Mouse (Mus musculus) spleen, postnatal 14 days (tissue): ENCODE measurements around the gene Ttll12.

Experiments used
- DNase-seq, 2 experiments: peaks; one replicate each; pipeline ENCODE4 v3.0.0; 2021 to 2022; ENCODE audit warnings: low spot score in 2 of 2

The Ttll12 gene

DNA sequence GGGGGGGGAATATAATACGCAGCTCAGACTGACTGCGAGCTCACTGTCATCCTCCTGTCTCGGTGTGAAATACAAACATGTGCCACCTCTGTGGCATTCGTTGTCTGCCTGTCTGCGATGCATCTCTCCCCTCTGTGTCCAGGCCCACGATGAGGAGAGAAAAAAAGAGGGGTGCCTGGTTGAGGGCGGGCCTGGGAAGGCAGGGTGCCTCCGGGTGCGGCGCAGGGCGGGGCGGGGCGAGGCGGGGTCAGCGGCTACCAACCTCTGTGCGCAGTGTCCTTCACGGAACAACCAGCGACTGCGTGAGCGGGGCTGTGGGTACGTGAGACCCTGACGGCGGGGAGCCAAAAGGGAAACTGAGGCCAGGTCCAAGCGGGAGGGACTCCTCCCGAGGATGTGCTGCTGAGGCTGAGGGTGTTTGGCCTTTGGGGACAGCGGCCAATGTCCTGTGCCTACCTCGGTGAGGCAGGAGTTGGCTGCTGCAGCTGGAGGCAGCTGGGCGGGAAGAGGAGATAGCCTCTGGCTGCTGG, 31.6 kb downstream of the Ttll12 start, which contains the start of the genes Tspo and Mcat:
Gene Tspo (plus strand): TSS at position 266 of the 530 bp plus-strand sequence.
Gene Mcat (minus strand): TSS at position 461 of the 530 bp plus-strand sequence.
- peak; percentile 76 to 79 for DNase-seq

DNA sequence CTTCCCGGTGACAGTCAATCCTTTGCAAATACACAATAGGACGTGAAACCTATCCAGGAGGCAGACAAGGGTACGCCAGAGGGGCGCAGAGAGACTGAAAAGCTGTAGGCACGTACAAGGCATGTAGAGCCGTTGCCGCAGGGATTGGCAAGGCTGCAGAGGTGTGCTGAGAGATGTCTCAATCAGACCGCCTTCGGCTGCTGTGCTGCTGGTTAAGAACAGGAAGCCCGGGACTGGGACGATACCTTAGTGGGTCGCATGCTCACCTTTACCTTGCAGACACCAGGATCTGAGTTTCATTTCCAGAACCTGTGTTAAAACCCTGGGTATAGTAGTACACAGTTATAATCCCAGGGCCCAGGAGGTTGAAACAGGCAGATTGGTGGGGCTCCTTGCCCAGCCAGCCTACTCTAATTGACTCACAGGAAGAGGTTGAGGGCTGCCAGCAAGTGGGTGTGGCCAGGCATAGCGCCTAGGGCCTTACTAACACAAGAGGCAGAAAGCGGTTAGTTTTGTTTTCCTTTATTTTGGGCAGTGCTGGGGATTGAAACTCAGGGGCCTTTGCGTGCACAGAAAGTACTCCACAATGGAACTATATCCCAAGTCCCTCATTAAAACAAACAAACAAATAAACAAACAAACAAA, 32.2 kb downstream of the Ttll12 start:
- peak; percentile 52 to 66 for DNase-seq

DNA sequence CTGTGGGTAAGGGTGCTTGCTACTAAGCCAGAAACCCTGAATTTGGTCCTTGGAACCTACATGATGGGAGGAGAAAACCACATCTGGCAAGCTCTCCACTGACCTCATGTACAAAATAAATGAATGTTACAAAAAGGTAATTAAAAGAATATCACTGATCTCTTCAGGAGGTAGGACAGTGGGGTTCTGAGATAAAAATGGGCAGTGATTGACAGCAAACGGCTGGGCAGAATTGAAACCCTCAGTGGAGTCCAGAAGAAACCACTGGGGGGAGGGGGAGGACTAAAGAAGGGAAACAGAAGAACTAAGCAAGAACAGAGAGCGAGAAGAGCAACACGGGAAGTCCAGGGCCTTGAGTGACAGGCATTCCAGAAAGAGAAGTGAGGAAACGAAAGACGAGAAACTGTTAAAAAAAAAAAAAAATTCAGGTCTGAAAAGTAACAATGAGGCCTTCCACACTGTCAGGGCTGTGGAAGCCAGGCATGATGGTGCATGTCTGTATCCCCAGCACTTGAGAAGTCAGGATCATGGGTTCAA, 33.9 kb downstream of the Ttll12 start:
- no peak for DNase-seq

DNA sequence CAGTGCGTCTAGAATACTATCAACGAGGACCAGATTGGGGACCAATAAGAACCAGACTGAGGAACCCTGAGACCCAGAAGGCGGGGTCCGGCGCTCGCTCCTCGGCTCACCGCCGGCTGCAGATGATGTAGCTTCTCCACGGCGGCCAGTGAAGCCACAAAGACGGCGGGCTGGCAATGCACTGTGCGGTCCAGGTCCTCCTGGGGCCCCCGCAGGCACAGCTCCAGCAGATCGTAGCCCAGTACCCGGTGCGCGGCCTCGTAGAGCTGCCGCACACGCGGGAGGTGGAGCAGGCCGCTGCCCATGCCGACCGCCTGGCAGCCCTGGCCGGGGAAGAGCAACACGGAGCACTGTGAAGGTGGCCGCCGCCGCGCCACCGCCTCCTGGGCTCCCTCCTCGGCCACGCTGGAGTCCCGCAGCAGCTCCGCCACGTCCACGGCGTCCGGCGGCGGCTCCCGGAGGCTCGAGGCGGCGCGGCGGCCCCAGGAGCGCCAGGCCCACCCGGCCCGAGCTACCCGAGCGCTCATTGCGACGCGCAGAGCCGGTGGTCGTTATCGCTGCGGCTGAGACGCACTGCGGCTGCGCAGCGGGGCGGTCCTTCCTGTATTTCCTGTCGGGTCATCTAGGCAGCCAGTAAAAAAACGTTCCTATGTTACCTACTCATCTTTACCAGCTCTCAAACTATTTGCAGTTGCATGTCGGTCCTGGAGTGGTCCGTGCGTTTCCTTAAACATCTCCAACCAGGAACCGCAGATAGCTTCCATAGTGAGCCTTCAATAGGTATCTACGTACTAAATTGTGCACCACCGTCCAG, 39.6 kb downstream of the Ttll12 start:
- DNase-seq: peak; percentile 79 to 82

DNA sequence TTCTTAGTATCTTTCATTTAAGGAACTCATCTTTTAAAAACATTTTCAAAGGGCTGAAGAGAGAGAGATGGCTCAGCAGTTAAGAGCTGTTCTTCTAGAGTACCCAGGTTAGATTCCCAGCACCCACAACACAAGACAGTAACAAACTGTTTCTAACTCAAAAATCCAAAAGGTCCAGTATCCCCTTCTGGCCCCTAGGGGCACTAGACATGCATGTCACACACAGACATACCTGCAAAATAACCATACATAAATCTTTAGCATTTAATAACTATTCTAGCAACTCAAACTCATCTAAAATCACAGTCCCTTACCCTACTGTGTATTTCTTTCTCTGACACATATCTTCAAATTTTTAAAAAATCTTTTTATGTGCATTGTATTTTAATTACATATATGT, 41.1 kb downstream of the Ttll12 start:
- no peak for DNase-seq

DNA sequence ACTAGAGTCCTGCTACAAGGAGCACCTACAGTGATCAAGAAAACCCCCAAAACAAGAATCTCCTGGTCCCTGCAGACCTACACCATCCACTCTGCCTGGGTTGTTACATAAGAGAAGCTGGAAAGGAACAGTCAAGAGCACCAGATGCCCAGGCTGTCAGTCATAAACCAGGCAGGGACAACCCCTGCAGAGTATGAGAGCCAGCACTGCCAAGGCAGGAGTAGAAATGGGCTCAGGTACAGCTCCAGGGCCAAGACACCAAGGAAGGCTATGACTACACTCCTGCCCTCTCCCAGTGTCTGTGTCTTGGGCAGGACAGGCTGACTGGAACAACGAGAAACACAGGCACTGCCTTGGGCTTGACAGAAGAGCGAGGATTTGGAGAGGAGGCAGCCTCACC, 44.8 kb downstream of the Ttll12 start:
- DNase-seq: no peak

DNA sequence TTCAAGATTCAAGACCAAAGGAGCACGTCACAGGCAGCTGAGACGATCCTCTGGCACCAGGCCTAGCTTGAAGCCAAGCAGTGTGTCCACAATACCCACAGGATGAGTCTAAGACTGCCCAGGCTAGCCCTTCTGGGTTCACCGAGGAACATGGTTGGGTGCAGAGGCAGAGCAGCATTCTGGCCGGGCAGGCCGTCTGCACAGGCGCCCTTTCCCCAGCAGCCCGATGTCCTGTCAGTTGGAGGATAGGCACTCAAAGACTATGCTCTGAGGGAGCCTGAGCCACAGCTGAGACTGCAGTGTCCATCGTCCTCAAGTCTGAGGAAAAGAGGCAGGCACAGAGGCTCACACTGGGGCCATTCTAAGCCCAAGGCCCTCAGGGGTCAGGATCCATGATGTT, 47.8 kb downstream of the Ttll12 start:
- DNase-seq: no peak

DNA sequence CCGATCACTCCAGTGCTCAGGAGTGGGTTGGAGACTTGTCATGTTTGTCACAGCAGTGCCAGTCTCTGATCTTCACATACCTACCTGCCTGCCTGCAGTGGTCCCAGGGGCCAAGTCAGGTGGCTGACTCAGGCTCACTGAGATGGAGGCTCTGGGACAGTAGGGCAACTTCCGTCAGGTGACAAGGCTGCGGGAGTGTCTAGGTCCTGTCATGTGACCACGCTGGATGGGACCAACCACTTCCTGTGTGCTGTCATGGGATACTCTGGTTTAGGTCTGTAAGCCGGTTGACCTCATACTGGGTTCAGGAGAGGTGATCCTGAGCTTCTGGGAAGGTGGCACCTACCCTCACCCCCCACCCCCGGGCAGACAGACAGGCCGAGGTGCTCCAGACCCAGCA, 48.9 kb downstream of the Ttll12 start:
- no peak for DNase-seq

DNA sequence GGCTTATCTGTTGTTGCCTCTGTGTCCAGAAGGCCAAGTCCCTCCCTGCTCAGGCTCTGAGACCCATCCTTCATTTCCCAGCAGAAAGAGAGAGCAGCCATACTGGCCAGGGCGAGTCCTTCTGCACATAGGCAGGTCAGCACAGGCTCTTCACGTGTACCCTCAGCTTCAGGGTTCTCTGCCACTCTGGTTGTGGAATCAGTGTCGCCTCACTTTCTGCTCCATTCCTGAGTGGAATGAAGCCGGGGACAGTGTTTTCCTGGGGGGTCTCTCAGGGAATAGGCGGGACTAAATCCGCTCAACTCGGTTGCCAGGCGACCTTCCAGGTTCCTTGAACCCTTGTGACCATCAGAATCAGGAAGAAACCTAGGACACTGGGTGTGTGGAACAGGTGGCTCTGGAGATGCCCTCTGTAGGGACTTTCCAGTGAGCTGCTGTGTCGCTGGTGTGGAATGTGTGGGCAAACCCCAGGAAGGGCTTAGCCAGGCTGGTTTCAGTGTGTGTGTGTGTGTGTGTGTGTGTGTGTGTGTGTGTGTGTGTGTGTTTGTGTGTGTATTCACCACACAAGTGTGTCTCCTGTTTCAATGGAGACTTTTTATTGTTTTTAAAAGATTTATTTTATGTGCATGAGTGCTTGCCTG, 53.2 kb downstream of the Ttll12 start:
- DNase-seq: no peak

DNA sequence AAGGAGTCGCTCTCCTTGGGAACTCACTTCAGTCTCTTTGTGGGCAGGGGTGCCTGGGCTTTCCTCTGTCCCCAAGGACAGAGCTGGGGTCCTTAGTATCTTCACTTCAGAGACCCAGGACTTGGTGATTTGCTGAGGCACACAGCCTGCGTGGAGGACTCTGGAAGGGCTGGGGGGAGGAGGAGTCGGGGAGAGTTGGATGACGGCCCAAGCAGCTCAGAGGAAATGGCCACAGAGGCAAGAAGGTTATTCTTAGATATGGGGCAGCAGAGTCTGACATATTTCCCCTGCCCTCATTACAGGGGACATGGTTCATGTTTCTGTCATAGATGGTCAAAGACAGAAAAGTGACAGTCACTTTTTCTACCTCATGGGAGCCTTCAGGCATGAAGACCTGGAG, 55.1 kb downstream of the Ttll12 start:
- no peak for DNase-seq

DNA sequence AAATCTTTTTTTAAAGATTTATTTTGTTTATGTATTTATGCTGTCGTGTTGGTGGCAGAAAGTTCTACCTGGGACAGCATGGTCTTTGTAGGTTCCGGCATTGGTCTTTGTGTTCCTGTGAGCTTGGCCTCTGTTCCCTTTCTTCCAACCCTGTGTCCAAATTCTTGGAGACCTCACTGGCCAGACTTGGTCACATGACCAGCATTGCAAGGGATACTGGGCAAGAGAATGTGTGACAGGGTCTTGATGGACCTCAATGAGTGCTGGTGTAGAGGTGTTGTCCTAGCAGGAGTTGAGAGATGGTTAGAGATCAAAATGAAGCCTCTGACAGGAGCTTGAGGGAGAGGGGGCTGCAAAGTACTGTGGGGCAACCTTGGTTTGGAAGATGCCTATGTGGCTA, 56.1 kb downstream of the Ttll12 start:
- DNase-seq: no peak

DNA sequence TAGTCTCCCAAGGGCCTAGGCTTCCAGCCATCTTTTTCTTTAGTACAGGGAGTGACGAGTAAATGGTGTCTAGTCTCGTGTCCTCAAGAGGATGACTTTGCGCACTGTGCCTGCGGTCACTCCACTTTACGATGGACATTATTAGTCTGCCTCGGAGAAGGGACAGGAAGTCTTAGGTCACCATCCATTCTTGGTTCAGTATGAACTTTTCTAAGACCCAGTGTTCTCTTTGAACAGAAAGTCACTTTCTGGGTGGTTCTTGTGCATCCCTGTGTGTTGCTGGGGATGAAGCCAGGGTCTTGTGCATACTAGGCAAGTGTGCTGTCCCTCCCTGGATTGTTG, 59.1 kb downstream of the Ttll12 start:
- no peak for DNase-seq

DNA sequence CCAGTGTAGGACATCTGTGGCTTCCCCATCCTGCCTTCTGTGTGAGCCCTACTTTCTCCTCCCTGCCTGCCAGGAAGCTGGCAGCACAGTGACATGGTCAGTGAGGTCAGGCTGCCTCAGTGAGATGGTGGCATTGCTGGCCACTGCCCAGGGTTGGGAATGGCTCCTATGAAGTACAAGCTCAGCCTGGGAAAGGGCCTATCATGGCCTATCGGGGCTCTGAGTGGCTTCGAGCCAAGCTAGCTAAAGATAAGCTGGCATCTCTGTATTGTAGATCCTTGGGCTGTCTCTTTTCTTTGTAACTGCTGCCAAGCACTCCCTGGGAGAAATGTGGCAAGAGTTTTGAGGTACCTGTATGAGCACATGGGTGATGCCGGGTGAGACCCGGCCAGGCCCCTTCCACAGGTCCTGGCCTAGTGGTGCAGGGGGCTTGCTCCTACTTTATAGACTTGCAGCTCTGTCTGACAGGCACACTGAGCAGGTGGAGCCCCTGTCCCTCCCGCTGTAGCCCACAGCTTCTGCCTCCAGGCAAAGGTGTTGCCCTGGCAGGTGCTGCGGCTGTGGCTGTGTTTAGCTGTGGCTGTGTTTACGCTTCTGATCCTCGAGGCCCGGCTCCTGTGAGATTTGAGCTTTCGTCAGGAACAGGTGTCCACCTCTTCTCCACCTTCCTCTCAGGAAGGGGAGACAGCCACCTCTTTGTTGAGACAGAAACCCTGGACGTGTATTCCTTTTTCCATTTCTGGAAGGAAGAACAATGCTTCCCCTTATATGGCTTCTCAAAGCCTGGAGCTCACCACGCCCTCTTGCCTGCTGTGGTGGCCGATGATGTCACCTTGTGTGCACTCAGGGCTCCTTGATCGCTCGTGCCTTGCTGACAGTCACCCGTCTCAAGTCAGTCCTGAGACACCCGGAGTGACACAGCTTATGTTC, 59.7 kb downstream of the Ttll12 start:
- no peak for DNase-seq

DNA sequence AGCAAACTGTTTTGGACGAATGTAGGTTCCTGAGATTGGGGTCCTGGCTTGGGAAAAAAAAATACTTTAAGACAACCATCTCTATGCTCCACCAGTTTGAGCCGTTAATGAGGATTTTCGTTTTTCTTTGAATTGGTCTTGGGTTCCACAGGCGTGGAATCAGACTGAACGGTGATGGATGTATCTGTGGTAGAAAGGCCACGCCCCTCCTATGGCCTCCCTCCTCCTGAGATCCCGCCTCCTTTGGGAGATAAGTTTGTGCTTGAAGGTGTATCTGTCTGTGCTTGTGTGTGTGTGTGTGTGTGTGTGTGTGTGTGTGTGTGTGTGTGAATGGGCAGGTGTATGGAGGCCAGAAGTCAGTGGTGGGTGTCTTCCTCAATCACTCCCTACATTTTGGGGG, 62.4 kb downstream of the Ttll12 start:
- no peak for DNase-seq

DNA sequence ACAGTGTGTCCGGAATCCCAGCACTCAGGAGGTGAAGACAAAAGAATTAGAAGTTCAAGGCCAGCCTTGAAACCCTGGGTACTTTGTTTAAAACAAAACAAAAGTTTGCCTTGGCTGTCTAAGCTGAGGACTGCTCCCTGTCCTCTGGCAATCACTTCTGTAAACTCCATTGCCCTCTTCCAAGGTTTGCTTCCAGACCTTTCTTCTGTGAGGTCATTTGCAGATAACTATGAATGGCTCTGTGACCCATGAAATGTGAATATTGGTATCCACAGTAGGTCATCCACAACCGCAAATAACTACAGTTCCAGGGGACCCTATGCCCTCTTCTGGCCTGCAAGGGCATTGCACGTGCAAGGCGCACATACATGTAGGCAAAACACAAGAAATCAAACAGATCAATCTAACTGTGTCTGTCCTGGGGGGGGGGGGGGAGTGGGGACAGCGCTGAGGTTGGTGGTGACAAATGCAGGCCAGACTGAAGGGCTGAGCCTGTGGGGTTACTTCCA, 62.9 kb downstream of the Ttll12 start:
- no peak for DNase-seq

DNA sequence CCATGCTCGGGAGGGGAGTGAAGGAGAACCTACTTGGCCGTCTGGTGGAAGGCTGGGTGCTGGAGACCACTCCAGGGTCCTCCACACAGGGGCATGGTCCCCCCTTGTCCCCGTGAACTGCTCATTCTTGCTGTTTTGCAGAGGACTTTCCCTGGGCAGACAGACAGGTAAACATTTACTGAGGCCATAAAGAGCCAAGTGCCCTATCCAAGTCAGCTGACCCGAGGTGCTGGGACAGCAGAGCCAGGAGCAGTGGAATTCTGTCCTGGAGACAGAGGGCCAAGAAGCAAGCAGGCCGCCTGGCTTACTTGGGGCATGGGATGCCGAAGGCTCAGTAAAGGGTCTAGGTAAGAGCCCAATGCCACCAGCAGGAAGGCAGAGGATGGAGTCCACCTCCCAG, 64.3 kb downstream of the Ttll12 start:
- no peak for DNase-seq

DNA sequence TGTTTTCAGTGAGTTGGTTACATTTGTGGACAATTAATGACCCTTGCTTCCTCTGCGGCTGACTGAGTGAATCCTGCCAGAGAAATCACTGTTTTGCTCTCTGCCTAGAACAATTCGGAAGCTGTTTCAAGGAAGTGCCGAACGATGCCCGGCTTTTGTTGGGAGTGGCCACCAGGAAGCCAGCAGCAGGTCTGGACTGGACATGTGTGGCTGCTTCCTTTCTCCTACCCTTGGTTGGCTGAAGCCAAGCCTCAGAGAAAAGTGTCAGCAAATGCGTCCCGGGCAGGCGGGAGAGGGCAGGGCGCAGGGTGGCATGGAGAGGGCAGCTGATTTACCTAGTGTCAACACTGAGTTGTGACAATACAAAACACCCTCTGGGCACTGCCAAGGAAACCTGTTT, 64.7 kb downstream of the Ttll12 start:
- no peak for DNase-seq

DNA sequence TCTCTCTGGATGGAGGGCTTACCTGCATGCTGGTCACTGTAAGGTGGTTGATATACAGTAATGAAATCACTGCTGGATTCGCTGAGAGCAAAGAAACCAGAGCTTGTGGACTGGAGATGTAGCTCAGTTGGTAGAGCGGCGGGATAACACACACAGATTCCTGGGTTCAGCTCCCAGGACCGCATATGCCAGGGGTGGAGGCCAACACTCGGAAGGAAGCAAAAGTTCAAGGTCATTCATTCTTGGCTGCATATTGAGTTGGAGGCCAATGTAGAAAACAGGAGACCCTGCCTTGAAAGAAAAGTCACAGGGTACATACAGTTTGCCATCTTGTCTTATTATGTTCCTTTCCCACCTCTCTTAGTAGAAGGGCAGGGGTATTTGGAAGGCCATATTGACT, 65.2 kb downstream of the Ttll12 start:
- DNase-seq: no peak

DNA sequence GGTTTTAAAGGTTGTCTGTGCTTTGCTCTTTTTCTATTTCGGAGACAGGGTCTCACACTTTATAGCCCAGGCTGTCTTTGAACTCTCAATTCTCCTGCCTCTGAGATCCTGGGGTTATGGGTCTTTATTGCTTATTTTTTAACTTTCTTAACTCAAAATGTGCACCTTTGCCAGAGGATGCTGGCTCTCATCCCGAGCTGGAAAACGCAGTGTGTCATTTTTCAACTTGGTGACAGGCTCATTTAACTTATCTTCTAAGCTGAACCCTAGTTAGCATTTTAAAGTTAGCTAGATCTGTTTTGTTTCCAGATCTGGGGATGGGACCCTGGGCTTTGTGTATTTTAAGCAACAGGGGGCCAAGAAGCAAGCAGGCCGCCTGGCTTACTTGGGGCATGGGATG, 66.1 kb downstream of the Ttll12 start:
- no peak for DNase-seq

DNA sequence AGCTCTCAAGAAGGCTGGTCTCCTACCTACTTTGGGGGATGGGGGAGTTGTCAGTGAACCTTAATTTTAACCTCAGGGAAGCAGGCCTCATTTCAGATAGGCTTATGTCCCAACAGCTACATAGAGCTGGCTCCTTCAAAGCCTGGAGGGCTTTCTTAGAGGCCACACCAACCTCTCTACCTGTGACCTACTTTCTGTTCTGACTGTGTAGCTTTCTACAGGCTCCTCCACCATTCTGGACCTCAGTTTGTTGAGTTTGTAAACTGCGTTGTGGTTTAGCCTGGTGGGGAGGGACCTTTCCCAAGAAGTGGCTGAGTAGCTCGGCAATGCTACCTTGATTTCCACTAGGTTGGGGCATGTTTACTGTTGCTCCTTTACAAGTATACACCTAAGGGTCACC, 67.2 kb downstream of the Ttll12 start:
- no peak for DNase-seq

DNA sequence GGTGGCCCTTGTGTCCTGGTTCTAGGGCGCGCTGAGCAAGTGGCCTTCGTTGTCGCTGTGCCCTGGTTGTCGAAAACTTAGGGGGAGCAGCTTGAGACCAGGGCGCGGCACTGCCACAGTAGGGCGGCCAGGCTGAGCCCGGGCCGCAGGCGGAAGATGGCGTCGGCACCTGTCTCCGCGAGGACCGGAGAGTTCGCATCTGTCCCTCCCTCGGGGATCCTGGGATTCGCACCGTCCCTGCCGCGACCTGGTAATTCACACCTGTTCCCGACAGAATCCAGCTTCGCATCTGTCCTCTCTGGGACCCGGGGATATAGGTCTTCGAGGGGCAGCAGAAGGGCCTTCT, 67.9 kb downstream of the Ttll12 start:
- DNase-seq: peak in 1 of 2 experiments; percentile 14
